Mouse (Mus musculus) ovary, postnatal 14 days (tissue): ENCODE results near the gene Ddx20.
"Not testable (repeated sequence)": the region's sequence is repeated elsewhere in the genome, so short reads cannot be mapped to it uniquely, and the experiment has no call there.

Experiments used
- DNase-seq: peaks from one replicate; pipeline ENCODE4 v3.0.0; 2022; ENCODE audit warnings: low spot score

Gene Ddx20

DNA sequence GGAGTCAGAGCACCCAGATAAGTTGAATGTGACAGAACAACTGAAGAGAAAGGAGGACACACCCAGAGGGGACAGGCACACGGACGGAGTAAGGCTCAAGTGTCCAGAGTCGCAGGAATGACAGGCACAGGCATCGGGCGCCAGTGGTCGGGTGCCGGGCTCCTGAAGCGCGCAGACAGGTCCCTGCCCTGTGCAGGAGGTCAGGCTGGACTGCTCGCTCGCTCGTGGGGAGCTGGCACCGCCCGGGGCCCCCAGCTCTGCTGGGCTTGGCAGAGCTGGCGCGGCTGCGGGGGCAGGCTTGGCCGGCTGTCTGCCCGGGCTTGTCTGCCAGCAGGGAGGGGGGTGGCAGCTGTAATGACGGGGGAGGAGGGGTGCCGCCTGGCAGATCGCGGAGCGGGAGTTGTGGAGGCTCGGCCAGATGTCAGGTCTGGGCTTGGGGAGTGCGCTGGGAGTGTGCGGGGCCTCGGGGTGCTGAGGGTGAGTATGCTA, 17.7 kb upstream of the Ddx20 start:
- DNase-seq = peak; percentile 50

DNA sequence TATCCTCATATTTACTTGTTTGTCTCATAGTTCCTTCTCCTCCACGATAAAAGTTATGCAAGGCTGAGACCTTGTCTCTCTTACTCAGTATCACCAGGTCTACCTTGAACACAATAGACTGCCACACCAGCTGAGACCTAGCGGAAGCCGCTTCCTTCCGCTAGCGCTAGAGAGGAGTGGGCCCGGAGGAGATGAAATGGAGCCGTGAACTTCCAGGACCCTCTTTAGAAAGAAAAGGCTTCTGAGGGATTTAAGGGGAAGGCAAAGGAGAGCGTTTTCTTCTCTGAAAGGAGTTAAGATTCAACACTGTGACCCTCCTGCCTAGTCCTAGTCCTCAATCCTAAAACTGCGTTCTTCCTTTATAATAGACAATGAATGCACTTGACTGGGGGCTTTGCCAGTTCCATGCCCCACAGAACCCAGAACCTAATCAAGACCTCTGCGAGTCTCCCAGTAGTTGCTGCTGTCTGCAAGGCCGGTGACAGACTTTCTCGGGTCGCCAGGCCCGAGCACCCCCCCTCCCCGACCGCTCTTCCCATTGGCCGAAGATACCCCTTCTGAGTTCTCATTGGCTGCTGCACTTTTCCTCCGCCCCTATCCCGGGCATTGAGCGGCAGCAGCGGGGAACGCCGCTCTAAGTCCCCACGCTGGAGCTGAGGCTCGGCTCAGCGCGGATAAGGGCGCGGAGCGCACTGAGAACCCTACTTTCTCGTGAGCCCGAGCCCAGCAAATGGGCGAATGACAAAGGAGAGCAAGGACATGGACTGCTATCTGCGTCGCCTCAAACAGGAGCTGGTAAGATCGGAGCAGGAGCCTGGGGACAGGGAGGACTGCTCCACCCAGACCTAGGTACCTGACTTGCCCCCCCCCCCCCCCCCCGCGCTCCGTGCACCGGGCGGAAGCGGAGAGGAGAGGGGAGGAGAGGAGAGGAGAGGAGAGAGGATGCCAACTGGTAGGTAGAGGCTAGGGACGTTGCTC, 16.9 kb upstream of the Ddx20 start, which contains the start of gene Inka2:
Gene Inka2 (plus strand): TSS at position 569 of the 978 bp plus-strand sequence.
- DNase-seq = peak; percentile 36

DNA sequence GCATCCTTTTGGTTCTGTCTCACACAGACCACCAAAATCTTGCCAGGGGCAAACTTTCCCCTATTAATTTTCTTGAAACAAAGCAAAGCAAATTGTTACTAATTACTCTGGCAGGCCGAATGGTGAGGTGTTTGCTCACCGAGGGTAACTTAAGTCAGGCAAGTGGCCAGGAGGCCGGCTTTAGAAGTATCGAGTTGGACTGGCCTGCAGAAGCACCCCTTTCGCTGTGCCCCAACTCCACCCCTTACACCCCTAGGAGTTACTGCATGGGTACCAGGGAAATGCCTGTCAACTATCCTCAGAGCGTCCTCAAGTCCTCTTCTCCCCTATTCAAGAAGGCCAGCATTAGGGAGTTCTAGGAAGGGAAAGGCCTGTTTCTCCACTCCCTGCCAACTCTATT, 16.2 kb upstream of the Ddx20 start:
- no peak for DNase-seq

DNA sequence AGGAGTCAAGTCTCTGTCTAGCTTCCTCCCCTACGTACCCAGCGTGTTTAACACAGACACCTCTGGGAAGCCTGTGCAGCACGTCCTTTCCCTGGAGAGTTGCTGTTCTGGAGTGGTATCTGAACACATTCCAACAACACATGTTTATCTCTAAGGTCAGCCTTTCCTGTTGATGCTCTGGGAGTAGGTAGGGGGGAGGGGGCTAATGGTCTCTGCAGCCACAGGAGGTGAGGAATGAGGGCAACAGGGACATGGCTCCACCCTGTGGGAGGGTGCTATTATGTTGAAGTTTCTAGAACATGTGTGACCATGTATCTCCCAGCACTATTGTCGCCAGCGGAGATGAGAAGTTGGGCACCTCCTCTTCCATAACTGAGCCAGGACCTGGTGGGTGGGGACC, 14.0 kb upstream of the Ddx20 start:
- DNase-seq = no peak

DNA sequence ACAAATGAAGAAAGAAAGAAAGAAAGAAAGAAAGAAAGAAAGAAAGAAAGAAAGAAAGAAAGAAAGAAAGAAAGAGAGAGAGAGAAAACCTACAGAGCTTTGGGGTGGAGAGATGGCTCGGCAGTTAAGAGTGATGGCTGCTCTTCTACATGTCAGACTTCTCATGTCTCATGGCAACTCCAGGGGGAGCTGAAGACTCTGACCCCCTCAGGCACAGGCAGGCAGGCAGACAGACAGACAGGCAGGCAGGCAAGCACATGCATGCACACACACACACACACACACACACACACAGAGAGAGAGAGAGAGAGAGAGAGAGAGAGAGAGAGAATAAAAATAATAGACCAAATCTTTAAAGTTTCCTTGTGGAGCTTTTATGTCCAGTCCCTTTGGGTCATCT, 13.4 kb upstream of the Ddx20 start:
- DNase-seq = not testable (repeated sequence)

DNA sequence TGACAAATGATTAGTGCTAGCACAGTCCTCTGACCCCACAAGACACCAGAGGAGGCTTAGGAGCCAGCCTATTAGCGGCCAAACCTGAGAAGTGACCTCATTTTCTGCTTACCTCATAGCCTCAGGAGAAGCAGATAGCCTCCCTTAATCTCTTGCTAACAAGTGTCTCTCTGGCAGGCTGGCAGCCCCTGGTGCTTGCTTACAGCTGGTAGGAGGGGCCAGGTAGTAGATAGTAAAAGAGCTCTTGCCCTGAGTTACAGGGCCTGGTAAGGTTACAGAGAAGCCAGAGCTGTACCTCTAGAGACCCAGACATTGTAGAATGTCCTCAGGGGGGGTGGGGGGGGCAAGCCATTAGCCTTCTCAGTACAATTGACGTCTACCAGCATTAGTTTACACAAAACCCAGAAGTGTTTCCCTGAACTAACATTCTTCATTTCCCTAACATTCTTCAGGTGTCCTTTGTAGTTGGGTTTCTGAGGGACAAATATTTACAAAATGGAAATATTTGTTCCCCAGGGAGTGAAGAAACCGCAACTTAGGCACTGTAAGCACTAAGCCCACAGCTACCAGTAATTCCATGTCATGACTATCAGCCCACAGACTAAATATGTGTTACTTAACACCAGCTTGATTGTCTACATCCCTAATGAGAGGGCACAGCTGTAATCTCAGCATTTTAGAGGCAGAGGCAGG, 12.0 kb upstream of the Ddx20 start:
- no peak for DNase-seq

DNA sequence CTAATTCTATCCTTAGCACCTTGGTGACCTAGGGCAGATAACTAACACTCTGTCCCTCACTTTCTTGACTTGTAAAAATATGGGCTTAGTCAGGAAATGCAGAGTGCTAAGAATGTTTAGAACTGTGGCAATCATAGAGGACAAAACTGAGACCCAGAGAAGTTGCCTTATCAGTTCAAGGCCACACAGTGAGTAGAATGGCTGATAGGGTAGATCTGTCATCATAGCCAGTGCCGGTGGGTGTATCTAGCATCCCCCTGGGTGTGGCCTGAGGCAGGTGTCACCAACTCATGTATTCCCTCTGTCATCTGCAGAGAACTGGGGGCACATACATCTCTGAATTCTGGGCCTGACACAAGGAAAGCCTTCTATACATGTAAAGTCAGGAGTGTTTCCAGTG, 10.9 kb upstream of the Ddx20 start:
- DNase-seq = no peak

DNA sequence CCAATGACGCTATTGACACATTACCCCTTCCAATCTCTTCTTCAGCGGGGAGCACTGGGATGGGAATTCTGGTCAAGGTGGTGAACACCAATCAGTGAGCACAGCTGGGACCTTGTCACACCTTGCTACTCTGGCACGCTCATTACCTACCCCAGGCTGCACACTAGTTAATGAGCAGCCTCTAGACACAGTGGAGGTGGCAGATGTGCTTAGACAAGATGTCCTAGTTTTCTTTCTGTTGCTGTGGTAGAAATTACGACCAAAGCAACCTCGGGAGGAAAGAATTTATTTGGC, 9.7 kb upstream of the Ddx20 start:
- DNase-seq = no peak

DNA sequence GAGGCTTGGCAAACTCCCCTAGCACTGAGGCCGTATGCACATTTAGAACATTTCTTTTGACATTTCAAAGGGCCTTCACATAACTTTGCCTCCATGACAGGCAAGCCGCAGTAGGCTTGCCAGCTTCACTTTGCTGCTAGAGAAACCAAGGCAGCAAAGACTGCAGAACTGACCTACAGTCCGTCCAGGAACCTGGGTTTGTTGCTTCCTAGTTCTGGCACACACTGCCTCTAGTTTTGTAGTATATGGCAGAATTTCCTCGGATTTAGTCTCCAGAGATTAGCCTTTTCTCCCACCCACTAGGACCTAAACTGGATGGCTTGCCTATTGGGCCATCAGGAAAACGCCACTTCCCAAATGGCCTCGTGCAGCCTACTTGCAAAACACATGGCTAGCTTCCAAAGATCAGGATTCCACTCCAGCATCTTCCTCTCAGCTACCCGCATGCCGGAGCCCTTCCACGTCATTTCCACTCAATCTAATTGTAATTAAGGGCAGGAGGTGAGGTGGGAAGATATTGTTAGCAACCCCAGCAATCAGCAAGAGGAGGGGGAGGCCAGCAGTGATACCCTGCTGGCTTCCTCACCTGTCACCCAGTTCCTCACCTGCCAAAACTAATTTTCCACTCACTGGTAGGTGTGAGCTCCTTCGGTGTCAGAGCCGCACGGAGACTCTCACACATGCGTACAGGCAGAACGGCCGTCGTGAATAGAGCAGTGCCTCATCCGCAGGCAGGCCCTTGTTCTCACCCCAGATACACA, 9.2 kb upstream of the Ddx20 start:
- DNase-seq = no peak

DNA sequence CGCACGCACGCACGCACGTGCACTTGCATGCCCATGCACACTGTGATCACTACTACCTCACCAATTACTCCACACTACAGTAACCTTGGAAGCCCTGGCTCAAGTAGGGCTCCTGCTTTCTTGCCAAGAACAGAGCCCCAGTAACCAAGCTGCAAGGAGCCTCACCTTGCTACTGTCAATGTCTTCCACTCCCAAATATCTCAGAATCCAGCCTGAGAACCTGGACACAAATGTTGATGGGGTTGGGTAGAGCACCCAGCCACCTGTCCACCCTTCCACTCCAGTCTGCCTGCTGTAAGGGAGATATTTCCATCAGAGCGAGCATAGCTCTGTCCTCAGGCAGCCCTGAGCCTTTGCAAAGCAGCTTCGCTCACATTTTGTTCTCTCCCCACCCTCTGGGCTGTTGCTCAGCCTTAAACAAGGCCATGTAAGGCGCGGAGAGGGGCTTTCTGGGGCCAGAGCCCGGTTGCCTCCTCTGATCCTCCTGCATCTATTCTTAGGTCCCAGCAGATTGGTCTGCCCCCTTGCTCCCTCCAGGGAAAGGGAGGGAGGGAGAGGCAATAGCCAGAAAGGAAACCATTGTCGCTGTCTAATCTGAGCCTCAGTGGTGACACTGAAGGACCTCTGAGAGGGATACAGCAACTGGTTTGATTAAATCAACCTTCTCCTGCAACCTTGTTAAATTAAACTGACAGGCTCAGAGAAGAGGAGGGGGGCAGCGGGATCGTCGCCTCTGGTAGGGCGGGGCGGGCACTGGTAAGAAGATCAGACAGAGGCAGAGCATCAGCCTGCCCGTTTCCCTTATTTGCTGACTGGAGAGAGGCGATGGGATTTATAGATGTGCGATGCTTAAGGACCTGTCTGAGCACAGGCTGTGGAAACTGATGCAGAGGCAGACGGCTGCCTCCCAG, 8.4 kb upstream of the Ddx20 start:
- no peak for DNase-seq

DNA sequence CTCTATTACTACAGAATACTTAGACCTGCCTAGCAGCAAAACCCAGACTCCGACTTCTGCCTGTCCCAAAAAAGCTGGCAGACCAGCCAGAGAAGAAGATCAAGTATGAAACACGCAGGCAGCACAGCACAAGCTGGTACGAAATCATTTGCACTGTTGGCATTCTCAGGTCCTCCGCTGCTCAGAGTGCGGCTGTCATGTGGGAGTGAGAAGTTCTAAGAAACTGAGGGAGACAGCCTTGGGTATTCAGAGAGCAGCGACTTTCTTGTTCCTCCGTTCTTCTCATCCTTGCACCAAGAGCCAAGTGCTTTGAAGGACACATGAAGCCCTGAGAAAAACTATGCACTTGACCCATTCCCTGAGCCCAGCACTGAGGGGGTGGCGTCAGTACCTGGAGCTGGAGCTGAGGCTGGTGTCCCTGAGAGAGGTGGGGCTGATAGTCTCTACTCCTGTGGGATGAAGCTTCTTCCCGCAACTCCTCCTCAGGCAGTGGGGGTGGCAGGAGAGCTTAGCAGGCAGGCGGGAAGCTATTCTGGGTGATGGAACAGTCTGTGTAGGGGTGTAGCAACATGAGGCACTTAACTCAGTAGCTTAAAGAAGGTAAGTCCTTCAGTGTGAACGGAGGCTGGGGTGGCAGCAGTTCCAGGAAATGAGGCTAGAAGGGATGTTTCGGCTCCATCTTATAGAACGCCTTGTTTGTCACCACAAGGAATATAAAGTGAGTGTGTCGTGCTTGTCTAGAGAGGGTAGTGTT, 6.1 kb upstream of the Ddx20 start:
- DNase-seq = no peak

DNA sequence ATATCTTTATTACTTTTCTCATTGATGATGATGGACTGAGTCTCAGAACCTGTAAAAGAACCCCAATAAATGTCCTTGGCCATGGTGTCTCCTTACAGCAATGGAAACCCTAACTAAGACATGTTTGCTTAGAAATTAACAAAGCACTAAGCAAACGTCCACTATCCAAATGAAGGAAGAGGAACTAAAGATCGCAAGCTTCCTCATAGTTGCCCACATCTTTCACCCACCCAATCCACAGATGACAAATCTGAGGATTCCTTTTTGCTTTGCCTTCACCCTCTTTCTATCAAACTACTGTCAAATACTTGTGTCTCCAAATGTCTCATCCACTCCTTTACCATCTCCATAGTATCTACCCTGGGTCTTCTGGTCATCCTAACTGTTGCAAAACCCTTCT, 1.2 kb upstream of the Ddx20 start:
- no peak for DNase-seq

DNA sequence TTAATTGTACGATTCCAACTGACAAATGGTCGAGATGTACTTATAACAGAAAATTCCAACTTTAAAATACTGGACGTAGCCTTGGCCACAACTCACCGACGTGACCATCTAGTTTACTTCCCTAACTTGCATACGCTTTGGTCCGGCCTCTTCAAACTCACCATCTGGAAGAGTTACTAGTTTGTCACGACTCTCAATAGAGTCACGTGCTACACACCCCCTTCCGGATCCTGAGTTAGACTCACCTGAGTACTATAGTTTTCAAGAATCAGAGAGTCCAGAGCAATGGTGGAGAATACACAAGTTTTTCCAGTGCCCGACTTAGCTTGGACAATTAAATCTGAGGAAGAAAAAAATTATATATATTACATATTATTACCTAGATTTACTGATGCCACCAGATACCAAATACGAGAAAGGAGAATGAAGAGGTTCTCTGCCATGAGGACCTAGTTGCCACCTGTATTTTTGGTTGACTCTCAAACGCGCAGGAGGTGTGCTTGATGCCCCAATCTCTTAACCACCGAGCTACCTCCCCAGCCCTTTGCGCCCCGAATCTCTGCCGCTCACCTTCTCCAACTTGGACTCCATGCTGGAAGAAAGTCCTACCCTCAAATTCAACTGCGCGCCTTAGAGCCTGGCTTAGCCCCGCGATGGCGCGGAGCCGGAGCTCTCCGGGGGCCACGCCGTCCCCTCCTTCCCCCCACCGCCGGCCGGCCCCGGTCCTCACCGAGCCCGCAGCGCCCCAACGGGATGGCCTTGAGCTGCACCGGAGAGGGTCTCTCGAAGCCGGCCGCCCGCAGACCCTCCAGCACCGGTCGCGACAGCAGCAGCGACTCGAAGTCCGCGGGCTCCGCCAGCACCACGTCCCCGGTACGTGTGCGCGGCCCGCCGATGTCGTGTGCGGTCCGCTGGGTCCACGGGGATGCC, 715 bp downstream of the Ddx20 start:
- no peak for DNase-seq

DNA sequence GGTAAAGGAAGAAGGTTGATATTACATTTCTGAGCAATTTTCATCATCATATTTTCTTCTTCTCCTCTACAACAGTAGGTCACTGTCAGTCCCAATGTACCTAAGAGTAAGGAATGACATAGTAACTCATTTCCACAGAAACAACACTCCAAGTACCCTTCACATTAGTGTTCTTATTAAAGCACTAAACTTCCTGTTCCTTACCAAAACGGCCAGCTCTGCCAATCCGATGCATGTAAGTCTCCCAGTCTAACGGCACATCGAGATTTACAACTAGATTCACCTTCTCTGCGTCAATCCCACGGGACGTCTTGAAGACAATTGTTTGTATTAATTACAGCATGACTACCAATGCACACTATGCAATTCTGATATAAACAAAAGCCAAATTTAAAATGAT, 7.0 kb downstream of the Ddx20 start:
- DNase-seq = no peak

DNA sequence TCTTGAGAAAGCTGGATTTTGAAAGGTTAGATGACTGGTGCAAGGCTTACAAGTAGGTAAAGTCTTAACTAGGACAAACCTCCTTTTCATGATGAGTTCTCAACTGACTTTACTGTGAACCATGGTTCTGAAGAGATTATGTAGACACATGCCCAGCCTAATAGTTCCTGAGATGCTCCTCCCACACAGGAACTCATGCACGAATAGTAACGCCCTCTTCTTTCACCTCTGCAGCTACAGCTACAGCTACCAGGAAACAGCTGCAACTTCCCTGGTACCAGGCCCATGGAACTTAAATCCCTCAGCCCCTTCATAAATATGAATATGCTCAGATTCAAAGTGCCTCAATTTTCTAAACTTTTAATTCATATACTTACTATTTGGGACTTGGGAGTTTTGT, 11.4 kb downstream of the Ddx20 start:
- DNase-seq = no peak

DNA sequence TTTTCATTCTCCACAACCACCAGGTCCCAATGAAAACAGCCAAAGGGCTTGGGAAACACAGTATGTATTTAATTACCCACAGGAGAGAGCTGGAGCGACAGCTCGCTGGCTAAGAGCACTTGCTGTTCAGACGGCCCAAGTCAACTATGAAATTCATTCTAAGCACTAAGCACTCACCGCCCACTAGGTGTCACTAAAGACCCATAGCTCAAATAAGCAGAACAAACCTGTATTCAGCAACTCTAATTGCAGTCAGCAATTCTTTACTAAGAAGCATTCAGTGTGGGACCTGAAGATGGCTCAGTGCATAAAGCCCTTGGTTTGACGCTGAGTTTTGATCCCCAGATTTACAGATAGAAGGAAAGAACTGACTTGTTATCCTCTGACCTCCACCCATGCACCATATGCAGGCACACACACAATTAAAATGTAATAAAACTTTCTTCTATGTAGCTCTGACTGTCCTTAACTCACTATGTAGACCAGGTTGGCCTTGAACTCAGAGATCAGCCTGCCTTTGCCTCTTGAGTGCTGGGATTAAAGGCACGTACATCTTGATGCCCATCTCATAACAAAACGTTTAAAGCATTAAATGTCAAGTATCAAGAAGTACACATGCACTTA, 12.7 kb downstream of the Ddx20 start:
- DNase-seq = peak; percentile 56

DNA sequence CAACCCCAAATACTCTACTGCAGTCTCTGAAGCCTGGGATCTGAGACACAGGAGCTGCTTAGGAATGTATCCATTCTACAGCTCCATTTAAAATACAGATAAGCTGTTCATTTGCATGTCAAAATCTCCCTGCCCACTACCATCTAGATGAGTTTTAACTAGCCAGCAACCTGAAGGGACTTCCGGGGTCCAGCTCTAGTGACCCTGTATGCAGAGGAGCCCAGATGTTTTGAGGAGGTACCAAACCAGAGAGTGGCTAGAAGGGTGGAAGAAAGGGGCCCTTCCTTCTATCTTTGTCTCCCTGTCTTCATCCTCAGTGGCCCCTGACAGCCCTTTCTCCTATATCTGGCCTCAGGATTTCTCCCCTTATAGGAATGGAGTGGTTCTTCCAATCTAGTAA, 16.6 kb downstream of the Ddx20 start:
- DNase-seq = no peak

DNA sequence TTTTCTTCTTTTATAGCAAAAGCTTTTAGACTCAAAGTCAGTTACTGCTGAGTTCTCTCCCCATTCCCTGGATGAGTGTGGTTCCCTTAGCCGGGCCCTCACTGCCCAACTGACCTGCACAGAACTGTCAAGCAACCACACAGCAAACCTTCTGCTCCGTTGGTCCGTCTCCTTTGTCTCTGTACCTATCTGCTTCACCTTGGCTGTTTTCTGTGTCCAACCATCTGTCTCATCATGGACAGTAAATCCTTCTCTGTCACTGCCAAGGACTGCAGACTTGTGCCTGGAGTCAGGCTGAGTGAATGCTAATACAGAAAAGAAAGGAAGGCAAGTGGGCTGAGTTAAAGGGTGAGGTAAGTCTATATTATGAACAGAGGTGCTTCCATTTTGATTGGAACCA, 17.6 kb downstream of the Ddx20 start:
- no peak for DNase-seq

DNA sequence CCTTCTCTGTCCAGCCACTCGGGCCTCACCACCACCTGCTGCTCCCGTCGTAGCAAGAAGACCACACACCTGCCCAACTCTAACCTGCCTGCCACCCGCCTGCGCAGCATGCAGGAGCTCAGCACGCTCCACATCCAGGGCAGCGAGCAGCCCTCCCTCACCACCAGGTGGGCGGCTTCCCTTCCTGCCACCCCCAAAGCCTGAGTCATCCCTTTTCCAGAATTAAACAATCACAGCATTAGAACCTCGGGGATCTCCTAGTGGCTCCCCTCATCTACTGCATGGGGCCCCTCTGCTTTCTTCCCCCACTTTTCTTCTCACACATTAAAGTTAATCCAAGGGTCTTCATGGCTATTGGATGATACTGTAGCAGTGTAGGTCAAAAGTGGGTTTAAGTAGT, 19.2 kb downstream of the Ddx20 start:
- DNase-seq = no peak
